Mouse (Mus musculus): ENCODE measurements around the gene Lsm14b. TPM values are rescaled to one million over a fixed set of nuclear protein-coding genes. Genes with fewer than 3 reads are reported as not detected.

Lsm14b gene
- polyA plus RNA-seq, 1 experiment from 2014 or later, result 3.2 TPM

DNA sequence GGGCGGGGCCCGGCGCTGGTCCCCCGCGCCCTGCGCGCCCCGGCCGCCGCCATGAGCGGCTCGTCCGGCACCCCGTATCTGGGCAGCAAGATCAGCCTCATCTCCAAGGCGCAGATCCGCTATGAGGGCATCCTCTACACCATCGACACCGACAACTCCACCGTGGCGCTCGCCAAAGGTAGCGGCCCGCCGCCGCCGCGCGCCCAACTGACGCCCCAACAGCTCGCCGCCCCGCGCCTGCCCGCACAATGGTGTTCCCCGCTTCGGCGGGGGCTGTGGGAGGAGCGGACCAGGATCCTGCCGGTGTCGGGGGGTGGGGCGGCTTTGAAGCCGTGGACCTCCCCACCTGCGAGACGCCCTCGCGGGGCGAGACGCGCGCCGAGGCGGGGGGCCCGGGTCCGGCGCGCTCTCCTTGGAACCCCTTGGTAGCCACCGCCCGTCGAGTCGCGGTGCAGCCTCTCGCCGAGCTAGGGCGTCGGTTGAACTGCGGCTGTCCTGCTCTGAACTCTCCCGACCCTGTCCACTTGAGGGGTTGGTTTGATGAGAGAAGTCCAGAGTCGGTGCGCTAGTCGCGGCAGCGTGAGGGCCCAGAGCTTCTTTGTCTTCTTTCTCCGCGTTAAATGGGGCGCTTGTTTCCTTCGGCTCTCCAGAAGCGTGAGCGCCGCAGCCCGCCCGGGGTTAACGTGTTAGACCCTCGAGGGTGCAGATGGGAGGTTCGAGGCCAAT lies 511 bp downstream of the Lsm14b start:
- Histone ChIP-seq H3K36me3 (ENCODE audit: control insufficient read depth, insufficient read depth) (peaks cover 9% of the 10 kb centered on the region), H3K9ac (ENCODE audit: low read depth, low read length) (peak overlapping the region; percentile 85), H3K27ac (ENCODE audit: low read depth, low read length) (peak overlapping the region; percentile 89), H3K4me2 (replicated peaks; ENCODE audit: low read depth) (peak overlapping the region; percentile 99), H3K4me1 (replicated peaks; ENCODE audit: control insufficient read depth, insufficient read depth, low read length) (no peaks in the 10 kb centered on the region), H3K27me3 (replicated peaks; ENCODE audit: control insufficient read depth, insufficient read depth, low read length) (peaks cover 20% of the 10 kb centered on the region), H3K9me3 (ENCODE audit: control insufficient read depth) (no peaks in the 10 kb centered on the region), H3K4me3 (ENCODE audit: low read depth, low read length) (peak overlapping the region; percentile 86)
- no peak for ATAC-seq
- TF ChIP-seq CTCF (IDR thresholded peaks at IDR 0.05; ENCODE audit: low read depth), result no peak
- WGBS, result 1% methylated on average over 70 of the region's 84 CpGs

DNA sequence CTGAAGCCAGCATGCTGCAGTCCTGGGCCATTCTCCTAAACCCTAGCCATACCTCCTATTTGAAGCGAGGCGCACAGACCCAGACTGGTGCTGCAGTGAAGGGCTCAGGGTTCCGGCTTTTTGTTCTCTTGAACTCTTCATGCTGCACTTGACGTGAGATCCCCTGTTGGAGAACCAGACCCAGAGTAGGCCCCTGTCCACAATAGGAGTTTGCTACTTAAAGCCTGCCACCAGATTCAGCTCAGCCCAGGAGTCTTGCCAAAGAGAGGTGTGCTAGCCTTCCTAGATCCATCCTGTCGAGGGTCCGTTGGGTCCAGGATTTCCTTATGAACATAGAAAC lies 1.0 kb downstream of the Lsm14b start:
- no peak for TF ChIP-seq CTCF (IDR thresholded peaks at IDR 0.05; ENCODE audit: low read depth)
- ATAC-seq, result no peak
- Histone ChIP-seq H3K9ac (ENCODE audit: low read depth, low read length) (peak overlapping the region; percentile 85), H3K4me3 (ENCODE audit: low read depth, low read length) (peak overlapping the region; percentile 86), H3K9me3 (ENCODE audit: control insufficient read depth) (no peaks in the 10 kb centered on the region), H3K27ac (ENCODE audit: low read depth, low read length) (no peak overlapping the region), H3K36me3 (ENCODE audit: control insufficient read depth, insufficient read depth) (peaks cover 11% of the 10 kb centered on the region), H3K27me3 (replicated peaks; ENCODE audit: control insufficient read depth, insufficient read depth, low read length) (peaks cover 20% of the 10 kb centered on the region), H3K4me1 (replicated peaks; ENCODE audit: control insufficient read depth, insufficient read depth, low read length) (no peaks in the 10 kb centered on the region), H3K4me2 (replicated peaks; ENCODE audit: low read depth) (peak overlapping the region; percentile 99)
- 28% methylated on average over 6 of the region's 6 CpGs for WGBS

DNA sequence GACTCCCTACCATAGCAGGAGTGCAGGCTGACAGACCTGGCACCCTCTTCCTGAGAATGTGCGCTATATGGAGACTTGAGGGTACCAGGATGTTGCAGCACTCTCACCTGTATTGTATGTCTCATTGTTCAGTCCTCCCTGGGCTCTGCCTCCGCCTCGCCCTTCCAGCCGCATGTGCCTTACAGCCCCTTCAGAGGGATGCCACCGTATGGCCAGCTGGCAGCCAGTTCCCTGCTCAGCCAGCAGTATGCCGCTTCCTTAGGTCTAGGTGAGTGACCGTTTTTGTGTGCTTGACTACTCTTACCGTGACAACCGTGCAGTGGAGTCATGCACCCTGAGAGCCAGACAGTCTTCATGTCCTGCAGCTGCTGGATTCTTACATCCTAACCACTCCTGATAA lies 3.0 kb downstream of the Lsm14b start:
- H3K9ac ChIP-seq (ENCODE audit: low read depth, low read length), result no peak overlapping the region
- no peaks in the 10 kb centered on the region for H3K9me3 ChIP-seq (ENCODE audit: control insufficient read depth)
- no peak overlapping the region for H3K27ac ChIP-seq (ENCODE audit: low read depth, low read length)
- no peak for TF ChIP-seq CTCF (IDR thresholded peaks at IDR 0.05; ENCODE audit: low read depth)
- H3K36me3 ChIP-seq (ENCODE audit: control insufficient read depth, insufficient read depth), result peaks cover 30% of the 10 kb centered on the region
- no peak for ATAC-seq
- peaks cover 13% of the 10 kb centered on the region for H3K27me3 ChIP-seq (replicated peaks; ENCODE audit: control insufficient read depth, insufficient read depth, low read length)
- no peak overlapping the region for H3K4me2 ChIP-seq (replicated peaks; ENCODE audit: low read depth)
- H3K4me1 ChIP-seq (replicated peaks; ENCODE audit: control insufficient read depth, insufficient read depth, low read length), result no peaks in the 10 kb centered on the region
- WGBS, result 80% methylated on average over 9 of the region's 9 CpGs
- H3K4me3 ChIP-seq (ENCODE audit: low read depth, low read length), result no peak overlapping the region

DNA sequence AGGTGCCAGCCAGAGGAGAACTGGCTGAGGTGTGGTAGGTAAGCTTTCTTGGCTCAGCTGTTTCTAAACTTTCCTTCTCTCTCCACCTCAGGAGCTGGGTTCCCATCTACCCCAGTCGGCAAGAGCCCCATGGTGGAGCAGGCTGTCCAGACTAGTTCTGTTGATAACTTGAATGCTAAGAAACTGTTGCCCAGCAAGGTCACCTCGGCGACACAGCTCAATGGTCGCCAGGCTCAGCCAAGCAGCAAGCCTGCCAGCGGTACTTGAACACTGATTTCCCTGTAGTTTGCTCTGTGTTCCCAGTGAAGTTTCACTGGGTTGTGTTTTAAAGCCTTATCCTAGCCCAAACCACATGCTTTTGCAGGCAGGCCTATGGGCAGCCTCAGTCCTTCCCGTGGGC lies 6.5 kb downstream of the Lsm14b start:
- no peak overlapping the region for H3K27ac ChIP-seq (ENCODE audit: low read depth, low read length)

DNA sequence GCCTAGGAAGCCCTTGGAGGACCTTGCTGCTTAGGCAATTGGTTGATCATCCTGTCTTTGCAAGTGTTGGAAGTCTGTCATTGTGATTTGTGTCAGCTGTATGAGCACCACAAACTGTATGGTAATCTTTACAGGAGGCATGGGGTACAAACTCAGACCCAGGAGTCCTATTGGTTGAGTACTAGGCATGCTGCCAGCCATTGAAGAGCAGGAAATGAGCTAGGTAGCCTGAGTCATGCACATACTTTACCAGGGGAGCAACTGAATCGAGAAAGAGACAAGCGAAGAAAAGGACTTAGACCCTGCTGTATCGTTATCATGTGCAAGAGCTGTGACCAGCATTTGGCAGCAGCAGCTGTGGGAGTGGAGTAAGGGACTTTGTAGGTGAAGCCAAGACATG lies 8.1 kb downstream of the Lsm14b start:
- H3K9me3 ChIP-seq (ENCODE audit: control insufficient read depth), result no peaks in the 10 kb centered on the region
- H3K4me3 ChIP-seq (ENCODE audit: low read depth, low read length), result no peak overlapping the region
- no peak overlapping the region for H3K9ac ChIP-seq (ENCODE audit: low read depth, low read length)
- H3K4me2 ChIP-seq (replicated peaks; ENCODE audit: low read depth), result no peak overlapping the region
- no peak for TF ChIP-seq CTCF (IDR thresholded peaks at IDR 0.05; ENCODE audit: low read depth)
- no peak overlapping the region; the same call in 1 of the 2 replicates for H3K27ac ChIP-seq (ENCODE audit: low read depth, low read length)
- peak; percentile 39; the same call in 1 of the 2 replicates for ATAC-seq
- H3K4me1 ChIP-seq (replicated peaks; ENCODE audit: control insufficient read depth, insufficient read depth, low read length), result no peaks in the 10 kb centered on the region
- WGBS, result 39% methylated on average over 3 of the region's 3 CpGs
- peaks cover 67% of the 10 kb centered on the region for H3K36me3 ChIP-seq (ENCODE audit: control insufficient read depth, insufficient read depth)
- H3K27me3 ChIP-seq (replicated peaks; ENCODE audit: control insufficient read depth, insufficient read depth, low read length), result no peaks in the 10 kb centered on the region

More for the DNA sequence above, 6.5 kb downstream of the Lsm14b start:
- H3K27me3 ChIP-seq (replicated peaks; ENCODE audit: control insufficient read depth, insufficient read depth, low read length), result no peaks in the 10 kb centered on the region
- no peak for ATAC-seq
- WGBS, result 90% methylated on average over 6 of the region's 6 CpGs
- peaks cover 53% of the 10 kb centered on the region for H3K36me3 ChIP-seq (ENCODE audit: control insufficient read depth, insufficient read depth)
- no peak overlapping the region for H3K9ac ChIP-seq (ENCODE audit: low read depth, low read length)
- H3K4me3 ChIP-seq (ENCODE audit: low read depth, low read length), result no peak overlapping the region
- no peak overlapping the region for H3K4me2 ChIP-seq (replicated peaks; ENCODE audit: low read depth)
- no peak for TF ChIP-seq CTCF (IDR thresholded peaks at IDR 0.05; ENCODE audit: low read depth)
- H3K9me3 ChIP-seq (ENCODE audit: control insufficient read depth), result no peaks in the 10 kb centered on the region
- no peaks in the 10 kb centered on the region for H3K4me1 ChIP-seq (replicated peaks; ENCODE audit: control insufficient read depth, insufficient read depth, low read length)

DNA sequence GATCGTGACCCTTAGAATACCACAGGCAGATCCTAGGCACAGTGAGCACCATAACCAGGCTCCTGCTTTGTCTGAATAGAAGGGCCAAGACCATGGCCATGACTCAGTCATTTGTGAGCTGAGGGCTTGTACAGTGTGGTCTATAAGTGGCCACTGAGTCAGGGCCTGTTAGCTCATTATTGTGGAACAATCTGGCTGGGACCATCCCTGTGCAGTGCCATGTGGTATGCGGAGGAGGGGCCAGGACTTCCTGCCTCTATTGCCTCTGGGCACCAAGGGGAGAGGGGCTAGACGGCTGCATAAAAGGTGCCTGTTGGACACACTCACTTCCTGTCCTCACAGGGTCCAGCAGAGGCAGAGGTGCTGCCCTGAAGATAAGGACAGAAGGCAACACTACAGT lies 9.2 kb downstream of the Lsm14b start:
- Histone ChIP-seq H3K27me3 (replicated peaks; ENCODE audit: control insufficient read depth, insufficient read depth, low read length) (no peaks in the 10 kb centered on the region), H3K4me2 (replicated peaks; ENCODE audit: low read depth) (no peak overlapping the region), H3K27ac (ENCODE audit: low read depth, low read length) (peak overlapping the region; percentile 28; the same call in 1 of the 2 replicates), H3K9me3 (ENCODE audit: control insufficient read depth) (no peaks in the 10 kb centered on the region), H3K4me1 (replicated peaks; ENCODE audit: control insufficient read depth, insufficient read depth, low read length) (no peaks in the 10 kb centered on the region), H3K9ac (ENCODE audit: low read depth, low read length) (no peak overlapping the region), H3K4me3 (ENCODE audit: low read depth, low read length) (no peak overlapping the region), H3K36me3 (ENCODE audit: control insufficient read depth, insufficient read depth) (peaks cover 71% of the 10 kb centered on the region)
- 71% methylated on average over 3 of the region's 3 CpGs for WGBS
- TF ChIP-seq CTCF (IDR thresholded peaks at IDR 0.05; ENCODE audit: low read depth), result no peak
- no peak for ATAC-seq
